Mouse (Mus musculus): Measurements from ENCODE around the gene Arhgap28.
A peak's percentile ranks its signal among the peaks of the same experiment; 100 is the strongest.

Gene Arhgap28

DNA sequence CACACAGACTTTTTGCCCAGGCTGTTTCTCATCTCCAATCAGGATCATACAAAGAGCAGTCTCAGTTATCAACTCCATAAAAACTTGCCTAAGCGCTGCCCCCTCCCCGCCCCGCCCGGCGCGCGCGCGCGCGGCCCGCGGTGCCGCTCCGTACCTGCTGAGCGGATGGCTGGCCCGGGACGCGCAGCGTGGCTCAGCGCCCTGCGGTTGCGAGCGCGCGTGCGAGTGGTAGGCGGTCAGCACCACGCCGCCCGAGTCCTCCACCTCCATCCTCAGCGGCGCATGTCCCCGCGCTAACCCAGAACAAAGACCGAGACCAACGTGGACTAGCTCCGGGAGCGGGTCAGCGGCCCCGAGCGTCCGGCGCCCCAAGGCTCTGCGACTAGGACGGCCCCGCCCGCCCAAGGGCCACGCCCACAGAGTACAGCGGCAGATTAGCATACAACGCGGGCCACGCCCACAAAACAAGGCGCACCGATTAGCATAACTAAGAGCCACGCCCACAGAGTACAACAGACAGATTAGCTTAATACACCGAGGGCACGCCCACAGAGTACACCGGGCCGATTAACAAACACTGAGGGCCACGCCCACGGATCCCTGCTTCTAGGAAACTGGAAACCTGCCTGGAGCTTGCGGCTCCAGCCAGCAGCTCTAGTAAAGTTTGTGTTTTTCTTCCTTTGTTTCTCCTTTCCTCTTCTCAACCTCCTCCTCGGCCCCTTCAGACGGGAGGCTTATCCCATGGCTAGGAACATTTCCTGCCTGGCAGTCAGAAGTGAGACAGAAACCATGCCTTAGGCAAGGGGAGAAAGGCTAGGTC is at the start of gene Arhgap28:
Arhgap28 (minus strand) TSS at position 380 of the 820 bp plus-strand sequence.
- DNase-seq, result peak; percentile 24 to 29

DNA sequence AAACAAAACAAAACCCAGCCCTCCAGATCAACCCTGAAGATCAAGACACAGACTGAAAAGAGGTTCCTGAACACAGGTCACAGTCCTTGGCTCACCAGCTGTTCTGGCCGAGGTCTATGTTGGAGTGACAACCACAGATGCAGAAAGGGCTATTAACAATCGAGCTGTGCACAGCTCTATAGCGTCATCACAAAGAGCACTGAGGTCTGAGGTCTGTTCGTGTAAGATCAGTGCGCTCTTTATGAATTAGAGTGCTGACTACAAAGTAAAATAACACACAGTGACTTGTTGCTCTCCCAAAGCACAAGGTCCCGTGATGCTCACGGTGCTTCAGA is 42.4 kb upstream of the Arhgap28 start:
- no peak for DNase-seq

DNA sequence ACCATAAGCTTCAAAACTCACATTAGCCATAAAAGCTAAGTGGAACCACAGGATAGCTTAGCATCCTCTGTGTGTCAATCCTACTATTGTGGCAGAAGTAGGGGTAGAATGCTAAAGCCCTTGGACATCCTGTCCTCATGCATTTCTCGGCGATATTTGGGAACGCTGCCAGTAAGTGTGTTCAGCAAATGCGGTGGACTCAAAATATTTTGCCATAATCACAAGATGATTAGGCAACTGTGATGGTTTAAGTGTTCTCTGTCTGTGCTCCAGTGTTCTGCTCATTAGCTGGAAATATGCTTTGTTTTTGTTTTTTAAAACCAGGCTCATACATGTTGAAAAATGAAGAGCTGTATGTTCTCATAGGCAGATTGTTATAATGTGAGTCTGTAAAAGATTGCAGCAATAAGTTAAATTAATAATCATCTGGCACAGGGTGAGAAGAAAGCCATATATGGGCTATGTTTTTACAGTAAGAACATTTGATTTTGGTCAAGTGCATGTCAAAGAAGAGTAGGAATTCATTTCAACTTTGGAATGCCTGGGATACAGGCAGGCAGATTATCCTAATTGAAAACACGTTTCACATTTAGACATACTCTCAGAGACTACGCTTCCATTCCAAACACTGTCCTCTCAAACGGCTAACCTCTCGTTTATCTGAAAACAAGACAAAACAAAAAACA is 41.9 kb upstream of the Arhgap28 start:
- no peak for DNase-seq

DNA sequence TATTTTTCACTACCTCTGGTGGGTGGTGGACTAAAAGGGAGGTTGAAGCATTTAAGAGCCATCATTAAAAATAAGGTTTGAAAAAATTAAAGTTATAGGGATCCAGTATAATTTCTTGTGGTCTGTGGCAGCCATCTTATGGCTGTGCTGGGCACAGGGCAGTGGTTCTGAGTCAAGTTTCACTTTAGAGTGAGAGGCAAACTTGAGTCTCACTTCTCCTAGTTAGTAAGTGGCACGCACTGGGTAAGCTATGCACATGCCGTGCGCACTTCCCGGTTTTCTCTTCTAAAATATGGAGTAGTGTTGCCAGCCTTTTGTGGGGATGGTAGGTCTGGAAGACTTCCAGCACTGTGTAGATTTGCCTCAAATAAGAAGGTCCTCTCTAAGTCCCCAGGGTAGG is 38.5 kb upstream of the Arhgap28 start:
- no peak for DNase-seq

DNA sequence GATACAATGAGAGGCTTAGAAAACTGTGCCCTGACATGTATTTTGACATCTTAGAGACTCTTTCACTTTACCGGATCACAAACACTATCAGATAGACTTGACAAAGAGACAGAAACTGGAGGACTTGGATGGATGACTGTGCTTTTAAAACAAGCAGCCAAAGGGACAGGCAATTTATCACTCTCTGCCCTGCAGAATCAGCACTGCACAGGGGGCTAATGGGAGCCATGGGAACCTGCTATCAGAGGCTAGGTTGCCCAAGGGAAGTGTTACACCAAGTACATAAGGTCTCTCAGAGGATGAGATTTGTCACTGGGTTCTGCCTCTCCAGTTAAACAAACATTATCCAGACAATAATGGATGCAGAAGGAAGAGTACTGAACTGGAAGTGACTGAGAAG is 33.1 kb upstream of the Arhgap28 start:
- no peak for DNase-seq

DNA sequence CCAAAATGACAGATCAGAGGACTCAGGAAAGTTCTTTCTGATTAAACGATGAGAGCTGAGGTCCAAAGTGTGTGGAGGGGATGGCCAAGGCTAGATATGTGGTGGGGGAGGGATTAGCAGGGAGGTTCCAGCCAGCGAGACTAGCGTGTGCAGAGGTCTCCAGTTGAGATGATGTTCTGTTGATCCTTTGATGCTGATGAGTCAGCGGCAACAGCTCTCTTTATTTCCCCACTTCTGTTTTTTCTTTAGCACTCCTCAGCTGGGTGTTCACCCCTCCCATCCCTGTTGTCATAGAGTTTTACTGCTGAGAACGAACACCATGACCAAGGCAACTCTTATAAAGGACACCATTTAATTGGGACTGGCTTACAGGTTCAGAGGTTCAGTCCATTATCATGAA is 25.6 kb upstream of the Arhgap28 start:
- no peak for DNase-seq

DNA sequence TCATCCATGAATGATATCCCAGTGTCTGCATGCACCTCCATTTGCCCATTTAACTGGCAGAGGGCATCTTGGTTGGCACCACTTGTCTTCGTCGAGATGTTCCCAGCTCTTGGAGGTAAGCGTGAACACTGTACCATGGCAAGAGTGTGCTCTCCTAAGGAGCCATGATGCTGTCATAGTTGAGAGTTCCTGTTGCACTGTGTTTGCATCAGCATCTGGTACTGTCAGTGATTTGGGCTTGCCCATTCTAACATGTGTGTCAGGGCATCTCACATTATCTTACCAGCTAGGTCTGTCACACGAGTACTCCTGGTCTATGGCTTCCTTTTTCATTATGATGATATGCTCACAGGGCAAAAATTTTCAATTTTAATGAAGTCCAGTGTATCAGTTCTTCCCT is 24.6 kb upstream of the Arhgap28 start:
- DNase-seq, result no peak

DNA sequence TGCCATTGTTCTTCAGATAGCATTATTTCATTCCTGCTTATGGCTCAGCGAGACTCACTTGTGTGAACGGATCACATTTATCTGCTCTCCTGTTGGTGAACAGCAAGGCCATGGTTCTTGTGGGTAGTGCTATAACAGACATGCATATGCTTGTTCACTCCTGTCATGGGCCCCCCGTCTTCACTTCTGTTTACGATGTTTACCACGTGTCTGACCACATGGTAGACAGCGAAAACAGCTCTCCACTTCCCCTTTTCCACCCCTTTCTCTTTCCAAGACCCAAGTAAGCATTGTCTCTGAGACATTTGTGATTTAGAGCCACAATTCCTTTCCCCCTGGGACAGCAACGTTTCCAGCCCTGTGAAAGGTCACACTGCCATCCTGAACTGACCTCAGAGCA is 20.4 kb upstream of the Arhgap28 start:
- DNase-seq, result no peak

DNA sequence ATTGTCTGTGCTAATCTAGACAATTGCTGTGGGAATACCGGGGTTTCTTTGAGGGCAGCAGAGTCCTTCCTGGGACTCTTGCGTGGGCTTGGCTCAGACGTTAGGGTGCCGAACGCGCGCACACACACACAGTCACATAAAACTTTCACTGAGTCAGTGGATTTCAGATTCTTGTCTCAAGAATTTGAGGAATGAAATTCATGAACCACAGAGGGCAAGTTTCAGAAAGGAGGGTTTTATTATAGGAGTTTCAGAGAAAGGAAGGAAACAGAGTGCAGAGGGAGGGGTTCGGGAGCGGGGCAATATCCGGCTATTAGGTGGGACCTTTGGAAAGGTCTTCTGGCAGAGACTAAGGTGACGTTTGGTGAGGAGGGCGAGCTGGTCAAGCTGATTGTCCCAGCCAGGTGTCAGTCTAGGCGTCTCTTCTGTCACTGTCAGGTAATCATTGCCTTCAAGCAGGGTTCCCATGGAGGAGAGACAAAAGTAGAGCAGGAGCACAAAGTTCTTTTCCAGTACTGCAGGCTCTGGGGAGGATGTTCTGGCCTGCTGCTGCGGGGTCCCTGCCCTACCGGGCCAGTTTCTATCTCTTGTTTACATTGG is 15.6 kb upstream of the Arhgap28 start:
- no peak for DNase-seq

DNA sequence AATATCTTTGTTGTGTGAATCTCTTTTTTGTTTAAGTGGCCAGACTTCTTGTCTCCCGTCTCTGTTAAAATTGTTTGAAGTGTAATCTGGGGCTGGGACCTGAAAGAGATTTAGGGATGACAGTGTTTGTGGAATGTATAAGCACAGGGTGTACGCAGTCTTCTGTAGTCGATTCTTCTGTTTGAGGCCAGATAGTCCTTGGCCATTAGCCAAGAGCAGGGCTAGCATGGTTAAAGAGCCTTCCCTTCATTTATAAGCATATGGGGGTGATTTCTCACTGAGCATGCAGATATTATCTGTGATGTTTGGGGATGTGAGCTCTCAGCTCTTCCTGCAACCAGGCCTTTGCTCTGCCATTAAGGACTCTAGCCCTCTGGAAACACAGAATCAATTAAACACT is 13.2 kb upstream of the Arhgap28 start:
- no peak for DNase-seq

DNA sequence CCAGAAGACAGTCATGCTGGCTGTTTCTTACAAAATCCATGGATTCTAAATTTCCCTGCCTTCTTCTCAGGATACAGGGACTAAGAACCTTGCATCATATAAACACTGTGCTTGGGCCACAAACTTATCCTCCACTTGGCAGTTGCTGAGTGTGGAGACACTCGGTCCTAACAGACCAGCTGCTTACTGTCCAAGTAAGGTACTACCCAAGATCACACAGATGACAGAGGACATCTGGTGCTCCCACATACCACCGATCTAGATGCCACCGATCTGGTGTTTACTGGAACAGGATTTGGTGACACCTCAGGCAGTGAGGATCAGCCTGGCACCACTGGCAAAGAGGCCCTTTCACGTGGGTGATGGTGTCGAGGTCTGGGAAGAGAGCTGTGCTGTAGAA is 7.7 kb upstream of the Arhgap28 start:
- DNase-seq, result no peak

DNA sequence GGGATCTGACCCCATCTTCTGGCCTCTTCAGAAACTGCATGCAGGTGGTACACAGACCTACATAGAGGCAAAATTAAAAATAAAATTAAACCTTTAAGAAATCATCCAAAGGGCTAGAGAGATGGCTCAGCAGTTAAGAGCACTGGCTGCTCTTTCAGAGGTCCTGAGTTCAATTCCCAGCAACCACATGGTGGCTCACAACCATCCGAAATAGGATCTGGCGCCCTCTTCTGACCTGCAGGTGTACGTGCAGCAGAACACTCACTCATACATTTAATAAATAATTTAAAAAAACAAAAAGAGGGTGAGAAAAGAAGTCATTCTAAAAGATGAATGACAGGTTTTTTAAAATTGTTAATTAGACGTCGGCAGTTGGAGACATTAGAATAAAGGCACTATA is 6.1 kb upstream of the Arhgap28 start:
- no peak for DNase-seq

DNA sequence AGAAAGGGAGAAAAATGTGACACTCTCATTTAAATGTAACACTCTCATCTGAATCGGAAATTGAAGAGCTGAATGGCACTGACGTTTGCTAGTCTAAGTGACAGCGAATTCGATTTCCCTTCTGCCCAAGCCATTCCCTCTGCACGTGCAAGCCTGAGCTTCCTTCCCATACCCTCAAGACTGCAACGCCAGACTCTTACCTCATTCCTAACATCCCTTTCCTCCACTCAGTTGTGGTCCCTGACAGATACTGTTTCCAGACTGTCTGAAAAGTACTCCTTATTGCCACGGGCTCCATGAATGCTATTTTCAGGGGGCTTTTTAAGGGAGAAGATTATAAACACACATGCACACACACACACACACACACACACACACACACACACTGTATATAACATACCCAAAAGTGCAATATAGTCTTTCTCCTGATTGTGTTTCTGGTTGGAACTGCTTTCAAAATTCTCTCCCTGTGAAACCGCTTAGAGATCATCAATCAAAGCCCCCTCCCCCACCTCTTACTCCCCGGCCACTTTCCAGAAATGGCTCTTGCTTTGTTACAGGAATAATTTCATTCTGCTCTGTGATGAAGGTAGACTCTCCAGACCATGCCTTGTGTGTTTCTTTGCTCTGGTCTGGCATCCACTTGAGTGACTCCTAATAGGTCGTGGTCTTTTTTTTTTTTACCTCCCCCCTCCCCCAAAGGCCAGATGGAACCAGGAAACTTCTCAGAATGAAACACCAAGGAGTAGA is 836 bp upstream of the Arhgap28 start:
- DNase-seq, result no peak

DNA sequence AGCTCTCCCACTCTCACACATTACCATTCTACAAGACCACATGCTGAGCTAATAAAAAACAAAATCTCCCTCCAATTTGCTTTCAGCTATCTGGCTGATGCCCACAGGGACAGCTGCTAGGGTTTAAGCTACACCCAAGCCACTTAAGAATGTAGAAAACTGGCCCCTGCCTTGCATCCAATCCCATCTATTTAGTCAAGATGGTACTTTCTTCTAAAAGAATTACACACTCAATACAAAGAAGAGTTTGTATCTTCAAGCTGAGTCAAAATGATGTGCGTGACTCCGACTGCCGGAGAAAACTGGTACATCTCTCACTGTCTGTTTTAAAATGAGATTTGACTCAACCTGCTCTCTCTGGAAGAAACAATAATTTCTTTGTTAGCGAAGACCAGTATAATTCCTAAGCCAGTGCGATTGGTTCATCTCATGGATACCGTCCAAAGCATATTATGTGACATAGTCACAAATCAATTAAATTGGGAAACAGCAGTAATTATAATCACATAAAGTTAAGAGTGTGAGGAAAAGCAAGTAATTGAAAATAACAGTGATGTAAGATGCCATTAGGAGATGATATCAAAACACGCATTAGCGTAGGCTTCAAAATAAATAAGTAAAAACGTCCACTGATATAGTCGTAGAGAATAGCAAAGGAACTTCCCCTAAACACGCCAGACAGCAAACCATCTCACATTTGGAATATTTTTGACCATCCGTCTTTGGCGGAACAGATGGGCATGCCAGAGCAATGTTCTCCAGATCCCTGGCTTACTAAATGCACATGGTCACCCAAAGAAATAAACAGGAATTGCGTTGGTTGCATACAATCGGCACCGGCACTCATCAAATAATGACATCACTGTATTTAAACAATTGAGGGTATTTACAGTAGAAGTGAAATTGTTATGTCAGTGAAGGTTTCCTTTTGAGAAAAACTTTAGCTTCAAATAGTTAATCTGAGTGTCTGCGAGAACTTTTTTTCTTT is 1.0 kb downstream of the Arhgap28 start:
- DNase-seq, result no peak

DNA sequence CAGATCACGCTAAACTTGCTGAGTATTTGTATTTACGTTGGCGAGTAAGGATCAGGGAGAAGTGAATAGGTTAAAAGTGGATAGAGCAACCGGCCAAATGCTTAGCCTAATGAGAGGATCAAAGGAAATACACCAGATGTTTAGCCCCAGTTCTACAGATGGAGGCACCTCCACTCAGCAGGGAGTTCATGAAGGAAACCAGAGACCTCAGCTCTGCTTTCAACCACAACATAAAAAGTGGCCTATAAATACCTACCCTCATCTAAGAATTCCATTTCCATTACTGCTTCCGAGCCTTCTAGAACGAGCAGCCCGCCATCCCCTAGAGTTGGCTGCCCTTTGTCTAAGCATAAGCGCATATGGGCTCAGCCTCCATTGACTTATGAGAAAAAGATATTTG is 4.1 kb downstream of the Arhgap28 start:
- DNase-seq, result no peak

DNA sequence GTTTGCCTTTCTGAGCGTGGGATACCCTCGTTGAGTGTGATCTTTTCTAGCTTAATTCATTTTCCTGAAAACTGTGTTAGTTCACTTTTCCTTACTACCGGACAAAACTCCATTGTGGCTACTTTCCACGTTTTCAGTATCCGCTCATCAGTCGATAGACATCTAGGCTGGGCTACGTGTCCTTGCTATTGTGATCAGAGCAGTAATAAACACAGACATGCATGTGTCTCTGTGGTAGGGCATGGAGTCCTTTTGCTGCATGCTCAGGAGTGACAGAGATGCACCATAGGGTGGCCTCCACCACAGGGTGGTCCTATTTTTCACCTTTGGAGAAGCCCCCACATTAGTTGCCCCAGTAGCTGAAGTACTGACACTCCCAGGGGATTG is 7.2 kb downstream of the Arhgap28 start:
- no peak for DNase-seq

DNA sequence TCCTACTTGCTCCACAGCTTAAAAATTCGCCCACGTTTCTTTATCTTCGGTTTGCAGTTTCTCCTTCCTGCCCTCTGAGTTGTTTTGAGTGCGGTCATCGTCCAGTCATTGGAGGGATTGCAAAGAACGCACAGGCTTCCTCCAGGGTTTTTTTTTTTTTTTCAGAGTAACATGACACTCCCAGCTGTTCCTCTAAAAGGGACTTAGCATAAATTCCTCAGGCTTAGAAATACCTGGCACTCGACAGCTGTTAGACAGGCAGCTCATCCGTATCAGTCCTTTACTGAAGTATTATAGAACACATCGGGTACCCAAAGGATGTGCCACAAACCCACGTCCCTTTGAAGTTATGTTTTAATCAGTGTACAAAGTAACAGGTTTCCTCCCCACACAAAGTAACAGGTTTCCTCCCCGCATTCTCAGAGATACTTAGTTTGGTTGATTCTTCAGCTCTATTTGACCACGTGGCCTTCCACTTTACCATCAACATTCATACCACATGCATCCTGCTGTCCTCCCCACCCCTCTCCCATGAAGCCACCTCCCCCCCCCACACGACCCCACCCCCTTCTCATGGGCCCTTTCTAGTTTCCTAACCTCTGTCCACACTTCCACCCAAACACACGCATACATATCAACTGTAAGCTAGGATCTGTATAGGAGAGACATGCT is 7.7 kb downstream of the Arhgap28 start:
- no peak for DNase-seq

DNA sequence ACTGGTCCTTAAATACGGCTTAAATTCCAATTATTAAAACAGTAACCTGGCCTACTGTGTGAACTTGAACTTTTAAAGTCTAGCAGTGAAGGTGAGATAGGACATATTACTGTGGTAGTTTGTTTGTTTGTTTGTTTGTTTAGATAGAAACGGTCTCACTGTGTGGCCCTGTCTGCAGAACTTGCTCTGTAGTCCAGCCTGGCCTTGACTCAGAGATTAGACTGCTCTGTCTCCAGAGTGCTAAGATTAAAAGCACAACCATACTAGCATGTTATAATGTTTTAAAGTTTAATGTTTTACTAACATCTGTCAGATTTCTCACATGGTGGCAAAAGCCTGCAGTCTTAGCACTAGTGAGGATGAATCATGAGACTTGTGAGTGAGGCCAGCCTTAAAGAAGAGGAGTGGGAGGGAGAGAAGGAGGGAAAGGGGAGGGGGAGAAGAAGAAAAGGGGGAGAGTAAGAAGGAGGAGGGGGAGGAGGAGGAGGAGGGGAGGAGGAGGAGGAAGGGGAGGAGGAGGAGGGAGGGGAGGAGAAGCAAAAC is 8.6 kb downstream of the Arhgap28 start:
- no peak for DNase-seq

DNA sequence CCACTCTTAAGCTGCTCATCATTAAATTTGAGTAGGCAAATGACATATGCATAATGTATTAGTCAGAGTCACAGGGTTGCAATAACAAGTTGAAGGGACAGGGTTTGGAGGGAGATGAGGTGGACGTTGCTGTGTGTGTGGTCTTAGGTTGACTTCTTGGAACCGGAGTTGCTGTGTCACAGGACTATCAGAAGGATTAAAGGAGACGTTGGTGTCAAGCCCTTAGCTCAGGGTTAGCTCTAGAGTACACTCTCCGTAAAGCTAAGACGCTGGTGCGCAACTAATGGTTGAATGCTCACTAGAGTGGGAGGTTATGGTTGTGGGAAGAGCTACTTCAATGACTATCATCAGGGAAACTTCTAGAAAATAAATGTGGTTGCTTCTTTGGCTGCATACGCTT is 9.1 kb downstream of the Arhgap28 start:
- no peak for DNase-seq

DNA sequence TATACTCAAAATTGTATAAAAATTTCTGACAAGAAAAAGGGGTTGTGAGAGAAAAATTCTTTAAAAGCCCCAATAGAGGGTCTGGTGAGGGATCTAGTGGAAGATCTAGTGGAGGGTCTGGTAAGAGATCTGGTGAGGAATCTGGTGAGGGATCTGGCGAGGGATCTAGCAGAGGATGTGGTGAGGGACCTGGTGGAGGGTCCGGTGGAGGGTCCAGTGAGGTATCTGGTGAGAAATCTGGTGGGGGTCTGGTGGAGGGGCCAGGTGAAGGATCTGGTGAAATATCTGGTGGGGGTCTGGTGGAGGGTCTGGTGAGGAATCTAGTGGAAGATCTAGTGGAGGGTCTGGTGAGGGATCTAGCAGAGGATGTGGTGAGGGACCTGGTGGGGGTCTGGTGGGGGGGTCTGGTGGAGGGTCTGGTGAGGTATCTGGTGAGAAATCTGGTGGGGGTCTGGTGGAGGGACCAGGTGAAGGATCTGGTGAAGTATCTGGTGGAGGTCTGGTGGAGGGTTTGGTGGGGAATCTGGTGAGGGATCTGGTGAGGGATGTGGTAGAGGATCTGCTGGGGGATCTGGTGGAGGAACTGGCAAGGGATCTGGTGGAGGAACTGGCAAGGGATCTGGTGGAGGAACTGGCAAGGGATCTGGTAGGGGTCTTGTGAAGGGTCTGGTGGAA is 10.4 kb downstream of the Arhgap28 start:
- no peak for DNase-seq

DNA sequence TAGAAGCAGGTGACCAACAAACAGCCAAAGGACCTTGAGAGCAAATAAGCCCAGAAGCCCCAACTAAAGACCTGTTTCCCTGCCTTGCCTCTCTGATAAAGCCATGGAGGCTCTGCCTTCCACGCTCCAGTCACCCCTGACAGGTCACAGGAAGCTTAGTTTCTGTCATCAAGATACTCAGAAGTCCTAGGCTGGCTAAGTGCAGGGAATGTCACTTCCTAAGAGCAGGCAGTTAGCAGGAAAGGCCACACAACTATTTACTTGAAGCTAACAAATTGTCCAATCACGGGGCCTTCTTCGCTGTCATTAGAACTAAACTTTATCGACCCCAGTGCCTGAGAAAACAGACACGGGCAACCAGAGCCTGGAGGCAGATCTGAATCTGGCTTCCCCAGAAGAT is 14.2 kb downstream of the Arhgap28 start:
- no peak for DNase-seq
